Mouse (Mus musculus): ENCODE measurements around the gene A730049H05Rik.

DNA sequence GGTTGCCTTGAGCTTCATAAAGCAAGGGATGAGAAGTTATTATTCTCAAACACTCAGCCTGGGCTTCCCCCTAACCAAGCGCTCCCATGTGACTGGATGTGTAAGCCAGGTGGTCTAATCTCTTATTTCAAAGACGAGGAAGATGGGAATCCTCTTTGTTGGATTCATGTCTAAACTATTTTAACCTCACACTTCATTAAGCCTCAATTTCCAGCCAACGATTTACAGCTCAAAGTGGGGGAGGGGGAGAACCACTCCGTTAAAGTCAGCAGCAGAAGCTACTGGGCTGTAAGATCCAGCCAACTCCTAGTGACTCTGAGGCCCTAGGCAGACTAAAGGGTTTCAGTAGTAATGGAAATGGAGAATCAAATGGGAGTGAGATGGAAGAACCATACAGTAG, 55.5 kb downstream of the A730049H05Rik start:
- TF ChIP-seq POLR2A (IDR thresholded peaks at IDR 0.05; ENCODE audit: extremely low read depth, insufficient read depth, low read length): no peak
- TF ChIP-seq CTCF (IDR thresholded peaks at IDR 0.05; ENCODE audit: low read depth, low read length): no peak
